Mouse (Mus musculus) liver, embryonic 11.5 days (tissue): ENCODE results near the gene Ppp1r16b. TPM values are rescaled to one million over a fixed set of nuclear protein-coding genes. Genes with fewer than 3 reads are reported as not detected.

Experiments used
- ATAC-seq: fragments of 200-750 bp; cut with Nextera tagmentation; replicated peaks from 2 replicates; pipeline ENCODE4 v1.8.0; 2017; ENCODE audit warnings: moderate number of reproducible peaks, mild to moderate bottlenecking, moderate TSS enrichment, moderate library complexity; ENCODE audit not compliant: low FRiP score
- DNase-seq: peaks from one replicate; pipeline ENCODE4 v3.0.0-alpha.2; 2017; ENCODE audit warnings: low spot score
- H3K27ac ChIP-seq: fragments of 300-500 bp; sonication (generic); 2 replicates; pipeline ENCODE4 v1.5.1; 2014; ENCODE audit warnings: mild to moderate bottlenecking, low read depth, low read length, control low read depth
- H3K27me3 ChIP-seq: fragments of 300-500 bp; sonication (generic); replicated peaks from 2 replicates; pipeline ENCODE4 v1.6.1; 2014; ENCODE audit warnings: low read length, mixed read lengths; ENCODE audit not compliant: control insufficient read depth, insufficient read depth
- H3K36me3 ChIP-seq: fragments of 300-500 bp; sonication (generic); 2 replicates; pipeline ENCODE4 v1.6.1; 2014; ENCODE audit warnings: mild to moderate bottlenecking, low read length, moderate library complexity, mixed read lengths; ENCODE audit not compliant: control insufficient read depth, insufficient read depth
- H3K4me1 ChIP-seq: fragments of 300-500 bp; sonication (generic); replicated peaks from 2 replicates; pipeline ENCODE4 v1.6.1; 2014; ENCODE audit warnings: low read length, mixed read lengths; ENCODE audit not compliant: control insufficient read depth, insufficient read depth
- H3K4me2 ChIP-seq: fragments of 300-500 bp; sonication (generic); 2 replicates; pipeline ENCODE4 v1.6.1; 2014; ENCODE audit warnings: mild to moderate bottlenecking, control low read depth, moderate library complexity
- H3K4me3 ChIP-seq: fragments of 300-500 bp; sonication (generic); 2 replicates; pipeline ENCODE4 v1.5.1; 2014; ENCODE audit warnings: low read depth, low read length, control low read depth
- H3K9ac ChIP-seq: fragments of 300-500 bp; sonication (generic); 2 replicates; pipeline ENCODE4 v1.6.1; 2014; ENCODE audit warnings: low read depth, low read length, control low read depth
- H3K9me3 ChIP-seq: fragments of 300-500 bp; sonication (generic); 2 replicates; pipeline ENCODE4 v1.6.1; 2016; ENCODE audit warnings: low read length, inconsistent platforms, mixed read lengths; ENCODE audit not compliant: control insufficient read depth
- WGBS: fragments of 180-500 bp; shearing (Covaris S2); extraction: QIAGEN DNeasy Blood & Tissue Kit; methylation state at CpG from one replicate; pipeline ENCODE4 v1.1.7; 2014; 5-methylcytosine and 5-hydroxymethylcytosine counted together
- polyA plus RNA-seq: library from polyadenylated mRNA; unstranded; fragments of >200 nt; fragmentation: Nextera tagmentation; extraction: Ambion mirVana; gene quantifications from 2 replicates; pipeline ENCODE4 v1.2.1, GENCODE M21; 2014

Gene Ppp1r16b
- polyA plus RNA-seq, 1 experiment from 2014 or later = 5.2 TPM

- H3K4me3 ChIP-seq = no peak overlapping the region
- no peak for ATAC-seq
- DNase-seq = no peak
- 89% methylated on average over 5 of the region's 5 CpGs for WGBS
- no peaks in the 10 kb centered on the region for H3K27me3 ChIP-seq
- no peak overlapping the region for H3K27ac ChIP-seq
- no peaks in the 10 kb centered on the region for H3K9me3 ChIP-seq
- no peak overlapping the region for H3K4me2 ChIP-seq
- no peaks in the 10 kb centered on the region for H3K4me1 ChIP-seq
- H3K36me3 ChIP-seq = peaks cover 53% of the 10 kb centered on the region
- no peak overlapping the region for H3K9ac ChIP-seq
Observed at GRCm38 (mm10) chr2:158631873-158632272, 33.3 kb upstream of the Ppp1r16b start.

DNA sequence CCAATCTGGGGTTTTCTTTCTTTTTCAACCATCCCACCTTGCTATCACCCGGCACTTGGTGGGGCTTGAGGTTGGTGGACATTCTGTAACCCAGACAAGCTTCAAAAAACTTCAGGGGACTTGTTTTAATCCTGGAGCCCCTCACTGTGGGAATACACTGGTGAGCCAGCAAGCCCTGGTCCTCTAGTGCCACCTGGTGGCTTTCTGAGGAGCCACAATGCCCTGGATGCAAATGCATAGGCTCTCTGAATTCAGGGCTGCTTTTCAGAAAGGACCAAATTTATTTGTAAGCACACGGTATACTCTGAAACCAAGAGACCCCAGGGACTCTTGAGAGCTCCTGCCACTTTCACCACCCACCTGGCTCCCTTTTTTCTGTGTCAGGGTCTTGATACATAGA lies 23.3 kb upstream of the Ppp1r16b start:
- no peak for DNase-seq
- Histone ChIP-seq H3K4me1 (no peaks in the 10 kb centered on the region), H3K4me2 (no peak overlapping the region), H3K27me3 (no peaks in the 10 kb centered on the region), H3K9me3 (no peaks in the 10 kb centered on the region), H3K4me3 (no peak overlapping the region), H3K27ac (no peak overlapping the region), H3K9ac (no peak overlapping the region), H3K36me3 (peaks cover 25% of the 10 kb centered on the region)
- ATAC-seq = no peak
- 18% methylated on average over 2 of the region's 2 CpGs for WGBS

- Histone ChIP-seq H3K36me3 (peaks cover 19% of the 10 kb centered on the region; the same call in 1 of the 2 replicates), H3K27ac (no peak overlapping the region), H3K4me1 (no peaks in the 10 kb centered on the region), H3K9ac (no peak overlapping the region), H3K27me3 (no peaks in the 10 kb centered on the region), H3K4me3 (no peak overlapping the region), H3K4me2 (no peak overlapping the region), H3K9me3 (no peaks in the 10 kb centered on the region)
- no peak for ATAC-seq
- 87% methylated on average over 2 of the region's 2 CpGs for WGBS
- DNase-seq = no peak
Observed at GRCm38 (mm10) chr2:158642587-158642986, 22.6 kb upstream of the Ppp1r16b start.

DNA sequence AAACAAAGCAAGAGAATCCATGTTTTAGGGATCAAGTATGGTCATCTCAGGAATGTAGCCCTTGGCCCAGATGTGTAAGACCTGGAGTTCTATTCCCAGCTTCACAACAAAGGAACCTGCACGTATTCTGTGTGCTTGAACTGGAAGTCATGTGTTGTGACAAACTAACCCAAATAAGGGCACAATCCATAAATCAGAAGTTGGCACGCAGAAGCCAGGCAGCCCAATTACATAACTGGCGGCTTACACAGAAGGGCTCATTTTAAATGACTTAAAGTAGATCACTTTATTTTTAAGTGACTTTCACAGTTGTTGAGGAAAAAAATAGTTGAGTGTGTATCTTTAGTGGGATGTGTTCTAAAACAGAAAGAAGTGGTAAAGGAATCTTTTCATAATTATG lies 21.4 kb upstream of the Ppp1r16b start:
- 78% methylated on average over 3 of the region's 3 CpGs for WGBS
- H3K9me3 ChIP-seq = no peaks in the 10 kb centered on the region
- DNase-seq = no peak
- no peaks in the 10 kb centered on the region for H3K27me3 ChIP-seq
- no peaks in the 10 kb centered on the region for H3K4me1 ChIP-seq
- H3K4me3 ChIP-seq = no peak overlapping the region
- no peak overlapping the region for H3K9ac ChIP-seq
- H3K36me3 ChIP-seq = peaks cover 11% of the 10 kb centered on the region; the same call in 1 of the 2 replicates
- H3K27ac ChIP-seq = no peak overlapping the region
- no peak overlapping the region for H3K4me2 ChIP-seq
- ATAC-seq = no peak

DNA sequence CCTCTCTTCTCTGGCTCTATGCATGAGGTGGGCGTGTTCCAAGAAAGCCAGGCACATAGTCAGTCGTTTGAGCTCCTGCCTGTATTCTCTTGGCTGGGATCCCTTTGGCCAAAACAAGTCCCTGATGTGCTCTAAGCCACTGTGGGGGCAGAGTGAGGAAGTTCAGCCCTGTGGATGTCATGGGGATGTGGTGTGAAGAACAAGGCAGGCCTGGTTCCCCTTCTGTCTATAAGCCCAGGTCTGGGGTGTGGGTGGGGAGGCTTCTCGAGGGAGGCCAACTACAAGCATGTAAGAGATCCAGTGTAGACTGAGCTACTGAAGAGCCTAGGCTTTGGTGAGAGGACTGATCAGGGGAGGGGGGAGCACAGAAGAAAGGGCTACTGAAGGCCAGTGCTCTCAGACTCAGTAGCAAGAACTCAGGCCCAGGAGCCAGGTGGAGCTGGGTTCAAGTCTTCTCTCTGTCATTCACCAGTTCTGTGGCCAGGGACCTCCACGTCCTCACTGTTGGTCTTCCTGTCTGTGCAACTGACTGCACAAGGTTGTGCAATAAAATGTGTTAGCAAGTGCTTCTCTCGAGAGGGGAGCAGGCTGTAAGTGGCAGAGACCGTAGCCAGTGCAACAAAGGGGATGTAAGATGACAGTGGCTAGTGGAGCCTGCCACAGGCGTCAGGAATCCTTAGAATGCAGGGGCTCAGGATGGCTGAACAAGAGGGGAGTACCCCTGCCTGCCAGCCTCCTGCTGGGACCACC lies 13.9 kb upstream of the Ppp1r16b start:
- no peaks in the 10 kb centered on the region for H3K4me1 ChIP-seq
- H3K4me3 ChIP-seq = no peak overlapping the region
- 52% methylated on average over 7 of the region's 7 CpGs for WGBS
- ATAC-seq = no peak
- H3K36me3 ChIP-seq = no peaks in the 10 kb centered on the region
- no peak overlapping the region for H3K9ac ChIP-seq
- no peak overlapping the region for H3K27ac ChIP-seq
- no peaks in the 10 kb centered on the region for H3K27me3 ChIP-seq
- no peaks in the 10 kb centered on the region for H3K9me3 ChIP-seq
- no peak overlapping the region for H3K4me2 ChIP-seq
- no peak for DNase-seq

DNA sequence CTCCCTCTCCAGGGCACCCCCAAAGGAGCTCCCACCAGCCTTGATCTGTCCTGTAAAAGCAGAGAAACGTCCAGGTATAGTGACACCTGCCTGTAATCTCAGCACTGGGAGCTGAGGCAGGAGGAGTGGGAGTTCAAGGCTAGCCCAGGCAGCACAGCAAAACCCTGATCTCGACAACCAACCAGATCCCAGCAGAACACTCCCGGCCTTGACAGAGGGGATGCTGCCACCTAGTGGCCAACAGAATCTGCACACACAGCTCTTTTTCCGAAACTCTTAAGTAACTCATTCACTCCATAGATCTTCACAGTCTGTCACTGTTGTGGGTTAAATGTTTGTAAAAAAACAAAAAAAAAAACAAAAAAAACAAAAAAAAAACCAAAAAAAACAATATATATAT lies 12.2 kb upstream of the Ppp1r16b start:
- no peaks in the 10 kb centered on the region for H3K27me3 ChIP-seq
- no peaks in the 10 kb centered on the region for H3K36me3 ChIP-seq
- DNase-seq (peak; percentile 61), ATAC-seq (0 out of 2 replicates have a peak, but pooled peaks have one; percentile 41)
- no peaks in the 10 kb centered on the region for H3K9me3 ChIP-seq
- no peak overlapping the region for H3K9ac ChIP-seq
- H3K4me1 ChIP-seq = no peaks in the 10 kb centered on the region
- WGBS = 9% methylated on average over 4 of the region's 4 CpGs
- H3K4me3 ChIP-seq = no peak overlapping the region
- no peak overlapping the region for H3K4me2 ChIP-seq
- no peak overlapping the region for H3K27ac ChIP-seq

GRCm38 (mm10) chr2:158654717-158655116 lies 10.5 kb upstream of the Ppp1r16b start:
- Histone ChIP-seq H3K27me3 (no peaks in the 10 kb centered on the region), H3K4me2 (no peak overlapping the region), H3K4me1 (no peaks in the 10 kb centered on the region), H3K9me3 (no peaks in the 10 kb centered on the region), H3K9ac (no peak overlapping the region), H3K36me3 (no peaks in the 10 kb centered on the region), H3K4me3 (no peak overlapping the region), H3K27ac (no peak overlapping the region)
- 54% methylated on average over 9 of the region's 9 CpGs for WGBS
- DNase-seq = no peak
- ATAC-seq = no peak

DNA sequence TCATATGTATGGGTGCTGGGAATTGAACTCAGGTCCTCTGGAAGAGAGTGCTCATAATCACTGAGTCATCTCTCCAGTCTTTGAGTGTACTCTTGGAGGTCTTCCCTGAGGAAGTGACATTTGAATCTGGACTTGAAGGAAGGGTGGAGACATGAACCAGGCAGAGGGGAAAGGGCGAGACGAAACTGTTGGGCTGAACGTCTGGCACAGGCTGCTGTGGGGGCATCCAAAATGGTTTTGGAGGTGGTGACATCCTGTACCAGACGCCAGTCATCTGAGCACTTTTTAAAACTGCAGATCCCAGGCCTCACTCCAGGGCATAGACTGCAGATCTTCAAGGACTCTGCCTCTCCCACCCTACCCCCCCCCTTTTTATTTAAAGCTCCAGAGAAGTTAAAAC lies 9.4 kb upstream of the Ppp1r16b start:
- 63% methylated on average over 4 of the region's 4 CpGs for WGBS
- DNase-seq (no peak), ATAC-seq (no peak)

GRCm38 (mm10) chr2:158658822-158659221 lies 6.4 kb upstream of the Ppp1r16b start:
- no peak overlapping the region for H3K27ac ChIP-seq
- no peak for DNase-seq
- no peak overlapping the region for H3K4me2 ChIP-seq
- H3K9ac ChIP-seq = no peak overlapping the region
- H3K27me3 ChIP-seq = no peaks in the 10 kb centered on the region
- H3K9me3 ChIP-seq = no peaks in the 10 kb centered on the region
- no peaks in the 10 kb centered on the region for H3K4me1 ChIP-seq
- no peak overlapping the region for H3K4me3 ChIP-seq
- H3K36me3 ChIP-seq = no peaks in the 10 kb centered on the region
- 57% methylated on average over 6 of the region's 6 CpGs for WGBS
- no peak for ATAC-seq

More for the DNA sequence above, 9.4 kb upstream of the Ppp1r16b start:
- no peaks in the 10 kb centered on the region for H3K27me3 ChIP-seq
- no peaks in the 10 kb centered on the region for H3K4me1 ChIP-seq
- H3K9ac ChIP-seq = no peak overlapping the region
- no peak overlapping the region for H3K4me2 ChIP-seq
- H3K4me3 ChIP-seq = no peak overlapping the region
- H3K36me3 ChIP-seq = no peaks in the 10 kb centered on the region
- H3K27ac ChIP-seq = no peak overlapping the region
- H3K9me3 ChIP-seq = no peaks in the 10 kb centered on the region
